Mouse (Mus musculus) CD4-positive helper T cell, adult 2 months (primary cell): Measurements from ENCODE around the gene Usp33.
A peak's percentile ranks its signal among the peaks of the same experiment; 100 is the strongest.
"Not testable (repeated sequence)": the region's sequence is repeated elsewhere in the genome, so short reads cannot be mapped to it uniquely, and the experiment has no call there.

Experiments used
- DNase-seq: peaks from one replicate; pipeline ENCODE4 v3.0.0-alpha.2; 2012; ENCODE audit warnings: low read depth, missing footprints, low spot score

The Usp33 gene

GRCm38 (mm10) chr3:152345732-152346632 is at the start of gene Usp33:
Usp33 (plus strand) TSS chr3:152346478.
- DNase-seq = peak; percentile 93

- no peak for DNase-seq
Observed at GRCm38 (mm10) chr3:152300376-152301337, 45.6 kb upstream of the Usp33 start.

- no peak for DNase-seq
Observed at GRCm38 (mm10) chr3:152302991-152303390, 43.3 kb upstream of the Usp33 start.

- no peak for DNase-seq
Observed at GRCm38 (mm10) chr3:152304093-152304815, 42.0 kb upstream of the Usp33 start.

GRCm38 (mm10) chr3:152305080-152305479 is 41.2 kb upstream of the Usp33 start:
- no peak for DNase-seq

- DNase-seq = no peak
Observed at GRCm38 (mm10) chr3:152305971-152306370, 40.3 kb upstream of the Usp33 start.

GRCm38 (mm10) chr3:152308485-152309249 is 37.6 kb upstream of the Usp33 start:
- DNase-seq = no peak

GRCm38 (mm10) chr3:152309250-152309645 is 37.0 kb upstream of the Usp33 start:
- no peak for DNase-seq

GRCm38 (mm10) chr3:152314666-152315065 is 31.6 kb upstream of the Usp33 start:
- DNase-seq = not testable (repeated sequence)

GRCm38 (mm10) chr3:152315613-152316012 is 30.7 kb upstream of the Usp33 start:
- DNase-seq = peak; percentile 78

- not testable (repeated sequence) for DNase-seq
Observed at GRCm38 (mm10) chr3:152316447-152317173, 29.7 kb upstream of the Usp33 start.

- peak; percentile 21 for DNase-seq
Observed at GRCm38 (mm10) chr3:152320972-152321645, 25.2 kb upstream of the Usp33 start.

GRCm38 (mm10) chr3:152321765-152322547 is 24.3 kb upstream of the Usp33 start:
- no peak for DNase-seq

- no peak for DNase-seq
Observed at GRCm38 (mm10) chr3:152332104-152332503, 14.2 kb upstream of the Usp33 start.

- no peak for DNase-seq
Observed at GRCm38 (mm10) chr3:152332545-152333300, 13.6 kb upstream of the Usp33 start.

GRCm38 (mm10) chr3:152333641-152334040 is 12.6 kb upstream of the Usp33 start:
- DNase-seq = no peak

- DNase-seq = no peak
Observed at GRCm38 (mm10) chr3:152336085-152336484, 10.2 kb upstream of the Usp33 start.
